Mouse (Mus musculus): ENCODE measurements around the gene Aldh5a1.

DNA sequence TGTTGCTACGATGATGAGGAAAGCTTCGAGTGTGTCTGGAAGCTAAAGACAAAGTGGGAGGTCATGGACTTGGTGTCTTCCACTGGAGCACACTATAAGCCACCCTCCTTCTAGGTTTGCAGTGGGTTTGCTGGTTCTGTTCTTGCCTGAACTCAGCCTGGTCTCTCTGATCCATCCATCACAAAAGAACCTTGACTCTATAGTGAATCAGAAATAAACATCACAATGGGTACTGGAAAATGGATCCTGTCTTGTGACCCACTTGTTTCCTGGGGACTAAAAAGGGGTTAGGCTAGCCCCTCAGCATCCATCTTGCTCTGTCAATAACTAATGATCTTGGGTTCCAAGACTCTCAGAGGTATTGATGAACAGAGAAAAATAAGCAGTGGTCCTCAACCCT lies 35.5 kb downstream of the Aldh5a1 start:
- TF ChIP-seq CTCF (IDR thresholded peaks at IDR 0.05; ENCODE audit: extremely low read depth, insufficient read depth, insufficient read length, insufficient replicate concordance) (no peak), POLR2A (IDR thresholded peaks at IDR 0.05; ENCODE audit: low read depth, low read length) (no peak)

All from spleen, adult 2 months (tissue).